Mouse (Mus musculus): Measurements from ENCODE around the gene Cask. TPM values are rescaled to one million over a fixed set of nuclear protein-coding genes. Genes with fewer than 3 reads are reported as not detected.

The Cask gene
- polyA plus RNA-seq, 1 experiment from 2014 or later: 5.0 TPM

GRCm38 (mm10) chrX:13622654-13623053 lies 228.5 kb downstream of the Cask start:
- Histone ChIP-seq H3K36me3 (ENCODE audit: control insufficient read depth, insufficient read depth) (no peaks in the 10 kb centered on the region), H3K4me3 (ENCODE audit: low read length) (no peak overlapping the region), H3K9ac (ENCODE audit: low read length) (no peak overlapping the region), H3K4me2 (ENCODE audit: low read depth, low read length) (no peak overlapping the region), H3K9me3 (replicated peaks; ENCODE audit: control insufficient read depth, low read length) (no peaks in the 10 kb centered on the region), H3K4me1 (ENCODE audit: control insufficient read depth, insufficient read depth, low read length) (no peaks in the 10 kb centered on the region), H3K27me3 (ENCODE audit: control insufficient read depth, insufficient read depth, low read length) (no peaks in the 10 kb centered on the region), H3K27ac (ENCODE audit: low read length) (no peak overlapping the region)
- no peak for ATAC-seq (replicated peaks; ENCODE audit: extremely low read depth, insufficient read depth, low FRiP score)
- WGBS: 77% methylated on average over 5 of the region's 5 CpGs

- H3K27me3 ChIP-seq (ENCODE audit: control insufficient read depth, insufficient read depth, low read length): no peaks in the 10 kb centered on the region
- H3K4me3 ChIP-seq (ENCODE audit: low read length): no peak overlapping the region
- H3K9me3 ChIP-seq (replicated peaks; ENCODE audit: control insufficient read depth, low read length): no peaks in the 10 kb centered on the region
- 56% methylated on average over 4 of the region's 4 CpGs for WGBS
- ATAC-seq (replicated peaks; ENCODE audit: extremely low read depth, insufficient read depth, low FRiP score): no peak
- no peaks in the 10 kb centered on the region for H3K36me3 ChIP-seq (ENCODE audit: control insufficient read depth, insufficient read depth)
- H3K4me2 ChIP-seq (ENCODE audit: low read depth, low read length): no peak overlapping the region
- H3K4me1 ChIP-seq (ENCODE audit: control insufficient read depth, insufficient read depth, low read length): no peaks in the 10 kb centered on the region
- H3K9ac ChIP-seq (ENCODE audit: low read length): no peak overlapping the region
- no peak overlapping the region for H3K27ac ChIP-seq (ENCODE audit: low read length)
Measured at GRCm38 (mm10) chrX:13621473-13621872, 229.7 kb downstream of the Cask start.

GRCm38 (mm10) chrX:13618476-13618875 lies 232.7 kb downstream of the Cask start:
- Histone ChIP-seq H3K4me1 (ENCODE audit: control insufficient read depth, insufficient read depth, low read length) (no peaks in the 10 kb centered on the region), H3K27me3 (ENCODE audit: control insufficient read depth, insufficient read depth, low read length) (no peaks in the 10 kb centered on the region), H3K4me2 (ENCODE audit: low read depth, low read length) (no peak overlapping the region), H3K9ac (ENCODE audit: low read length) (no peak overlapping the region), H3K4me3 (ENCODE audit: low read length) (no peak overlapping the region), H3K27ac (ENCODE audit: low read length) (no peak overlapping the region), H3K9me3 (replicated peaks; ENCODE audit: control insufficient read depth, low read length) (no peaks in the 10 kb centered on the region), H3K36me3 (ENCODE audit: control insufficient read depth, insufficient read depth) (no peaks in the 10 kb centered on the region)
- no peak for ATAC-seq (replicated peaks; ENCODE audit: extremely low read depth, insufficient read depth, low FRiP score)
- WGBS: 68% methylated on average over 4 of the region's 4 CpGs

- H3K27me3 ChIP-seq (ENCODE audit: control insufficient read depth, insufficient read depth, low read length): no peaks in the 10 kb centered on the region
- H3K9ac ChIP-seq (ENCODE audit: low read length): no peak overlapping the region
- WGBS: 97% methylated on average over 1 of the region's 1 CpGs
- H3K9me3 ChIP-seq (replicated peaks; ENCODE audit: control insufficient read depth, low read length): no peaks in the 10 kb centered on the region
- ATAC-seq (replicated peaks; ENCODE audit: extremely low read depth, insufficient read depth, low FRiP score): no peak
- no peaks in the 10 kb centered on the region for H3K36me3 ChIP-seq (ENCODE audit: control insufficient read depth, insufficient read depth)
- no peak overlapping the region for H3K4me2 ChIP-seq (ENCODE audit: low read depth, low read length)
- no peak overlapping the region for H3K4me3 ChIP-seq (ENCODE audit: low read length)
- no peaks in the 10 kb centered on the region for H3K4me1 ChIP-seq (ENCODE audit: control insufficient read depth, insufficient read depth, low read length)
- no peak overlapping the region for H3K27ac ChIP-seq (ENCODE audit: low read length)
Measured at GRCm38 (mm10) chrX:13617294-13617693, 233.9 kb downstream of the Cask start.

DNA sequence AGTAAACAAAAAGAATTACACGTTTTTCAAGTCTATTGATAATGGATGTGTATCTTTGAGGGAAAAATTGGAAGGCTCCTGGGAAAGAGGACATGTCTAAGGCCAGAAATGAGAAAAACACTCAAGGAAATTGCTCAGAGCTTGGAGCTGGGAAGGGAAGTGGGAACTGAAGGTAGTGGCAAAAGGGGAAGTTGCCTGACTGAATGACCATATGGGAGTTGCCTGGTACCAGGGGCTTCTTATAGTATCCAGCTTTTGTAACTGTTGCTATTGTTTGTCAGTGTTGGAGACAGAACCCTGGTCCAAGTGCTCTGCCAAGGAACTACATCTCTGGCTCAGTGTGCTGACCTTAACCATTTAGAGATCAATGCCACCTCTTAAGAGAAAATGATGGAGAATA lies 234.4 kb downstream of the Cask start:
- Histone ChIP-seq H3K9ac (ENCODE audit: low read length) (no peak overlapping the region), H3K4me1 (ENCODE audit: control insufficient read depth, insufficient read depth, low read length) (no peaks in the 10 kb centered on the region), H3K27me3 (ENCODE audit: control insufficient read depth, insufficient read depth, low read length) (no peaks in the 10 kb centered on the region), H3K4me2 (ENCODE audit: low read depth, low read length) (no peak overlapping the region), H3K27ac (ENCODE audit: low read length) (no peak overlapping the region), H3K36me3 (ENCODE audit: control insufficient read depth, insufficient read depth) (no peaks in the 10 kb centered on the region), H3K9me3 (replicated peaks; ENCODE audit: control insufficient read depth, low read length) (no peaks in the 10 kb centered on the region), H3K4me3 (ENCODE audit: low read length) (no peak overlapping the region)
- 39% methylated on average over 1 of the region's 1 CpGs for WGBS
- no peak for ATAC-seq (replicated peaks; ENCODE audit: extremely low read depth, insufficient read depth, low FRiP score)

DNA sequence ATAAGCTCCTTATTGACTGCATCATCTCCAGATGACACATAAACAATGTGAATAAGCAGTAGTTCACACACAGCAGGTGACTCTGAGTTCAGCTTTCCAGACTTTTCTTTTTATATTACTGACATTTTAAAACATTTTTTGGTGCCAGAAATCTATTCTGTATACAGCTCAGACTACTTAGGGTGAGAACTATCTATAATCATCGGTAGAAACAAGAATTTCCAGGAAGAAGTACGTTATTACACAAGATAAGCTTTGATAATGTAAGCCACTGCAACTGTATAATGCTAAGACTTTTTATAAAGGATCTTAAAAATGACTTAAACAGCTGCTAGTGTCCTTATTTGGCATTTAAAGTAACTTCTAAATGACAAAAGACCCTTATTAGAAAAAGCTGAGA lies 239.1 kb downstream of the Cask start:
- Histone ChIP-seq H3K4me1 (ENCODE audit: control insufficient read depth, insufficient read depth, low read length) (no peaks in the 10 kb centered on the region), H3K27ac (ENCODE audit: low read length) (no peak overlapping the region), H3K4me2 (ENCODE audit: low read depth, low read length) (no peak overlapping the region), H3K36me3 (ENCODE audit: control insufficient read depth, insufficient read depth) (no peaks in the 10 kb centered on the region), H3K9ac (ENCODE audit: low read length) (no peak overlapping the region), H3K4me3 (ENCODE audit: low read length) (no peak overlapping the region), H3K27me3 (ENCODE audit: control insufficient read depth, insufficient read depth, low read length) (no peaks in the 10 kb centered on the region), H3K9me3 (replicated peaks; ENCODE audit: control insufficient read depth, low read length) (0 out of 2 replicates have a peak, but pooled peaks cover 2% of the 10 kb centered on the region)
- whole genome bisulfite sequencing: 43% methylated on average over 2 of the region's 2 CpGs
- ATAC-seq (replicated peaks; ENCODE audit: extremely low read depth, insufficient read depth, low FRiP score): no peak

DNA sequence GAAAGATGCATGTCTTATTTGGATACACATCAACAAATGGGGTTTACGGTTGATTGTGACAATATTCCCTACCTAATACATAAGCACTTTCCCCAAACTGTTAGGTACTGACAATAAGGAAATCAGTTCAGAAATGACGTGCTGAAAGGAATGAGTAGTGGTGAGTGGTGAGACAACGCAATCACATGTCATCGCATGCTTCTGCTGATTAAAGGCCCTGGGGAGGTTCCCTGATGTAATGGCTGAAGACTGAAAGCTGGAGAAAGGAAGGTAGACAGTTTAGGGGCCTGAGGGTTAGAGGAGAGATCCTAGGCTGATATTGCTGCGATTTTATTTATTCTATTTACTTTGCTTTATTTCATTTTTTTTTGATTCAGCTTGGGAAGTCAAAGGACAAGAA lies 240.1 kb downstream of the Cask start:
- no peak overlapping the region for H3K9ac ChIP-seq (ENCODE audit: low read length)
- no peak overlapping the region for H3K4me2 ChIP-seq (ENCODE audit: low read depth, low read length)
- H3K4me1 ChIP-seq (ENCODE audit: control insufficient read depth, insufficient read depth, low read length): no peaks in the 10 kb centered on the region
- no peaks in the 10 kb centered on the region for H3K27me3 ChIP-seq (ENCODE audit: control insufficient read depth, insufficient read depth, low read length)
- ATAC-seq (replicated peaks; ENCODE audit: extremely low read depth, insufficient read depth, low FRiP score): no peak
- H3K9me3 ChIP-seq (replicated peaks; ENCODE audit: control insufficient read depth, low read length): 0 out of 2 replicates have a peak, but pooled peaks cover 2% of the 10 kb centered on the region
- WGBS: 64% methylated on average over 5 of the region's 5 CpGs
- H3K36me3 ChIP-seq (ENCODE audit: control insufficient read depth, insufficient read depth): no peaks in the 10 kb centered on the region
- H3K27ac ChIP-seq (ENCODE audit: low read length): no peak overlapping the region
- H3K4me3 ChIP-seq (ENCODE audit: low read length): no peak overlapping the region

- H3K9me3 ChIP-seq (replicated peaks; ENCODE audit: control insufficient read depth, low read length): 0 out of 2 replicates have a peak, but pooled peaks cover 2% of the 10 kb centered on the region
- H3K36me3 ChIP-seq (ENCODE audit: control insufficient read depth, insufficient read depth): no peaks in the 10 kb centered on the region
- no peak overlapping the region for H3K27ac ChIP-seq (ENCODE audit: low read length)
- no peak overlapping the region for H3K9ac ChIP-seq (ENCODE audit: low read length)
- no peak overlapping the region for H3K4me2 ChIP-seq (ENCODE audit: low read depth, low read length)
- no peak overlapping the region for H3K4me3 ChIP-seq (ENCODE audit: low read length)
- ATAC-seq (replicated peaks; ENCODE audit: extremely low read depth, insufficient read depth, low FRiP score): no peak
- no peaks in the 10 kb centered on the region for H3K4me1 ChIP-seq (ENCODE audit: control insufficient read depth, insufficient read depth, low read length)
- WGBS: 66% methylated on average over 3 of the region's 3 CpGs
- H3K27me3 ChIP-seq (ENCODE audit: control insufficient read depth, insufficient read depth, low read length): no peaks in the 10 kb centered on the region
Measured at GRCm38 (mm10) chrX:13607752-13608151, 243.4 kb downstream of the Cask start.

- Histone ChIP-seq H3K27ac (ENCODE audit: low read length) (no peak overlapping the region), H3K9me3 (replicated peaks; ENCODE audit: control insufficient read depth, low read length) (0 out of 2 replicates have a peak, but pooled peaks cover 2% of the 10 kb centered on the region), H3K36me3 (ENCODE audit: control insufficient read depth, insufficient read depth) (no peaks in the 10 kb centered on the region), H3K4me1 (ENCODE audit: control insufficient read depth, insufficient read depth, low read length) (no peaks in the 10 kb centered on the region), H3K9ac (ENCODE audit: low read length) (no peak overlapping the region), H3K4me2 (ENCODE audit: low read depth, low read length) (no peak overlapping the region), H3K27me3 (ENCODE audit: control insufficient read depth, insufficient read depth, low read length) (no peaks in the 10 kb centered on the region), H3K4me3 (ENCODE audit: low read length) (no peak overlapping the region)
- ATAC-seq (replicated peaks; ENCODE audit: extremely low read depth, insufficient read depth, low FRiP score): no peak
- WGBS: 41% methylated on average over 3 of the region's 3 CpGs
Measured at GRCm38 (mm10) chrX:13606741-13607140, 244.4 kb downstream of the Cask start.

DNA sequence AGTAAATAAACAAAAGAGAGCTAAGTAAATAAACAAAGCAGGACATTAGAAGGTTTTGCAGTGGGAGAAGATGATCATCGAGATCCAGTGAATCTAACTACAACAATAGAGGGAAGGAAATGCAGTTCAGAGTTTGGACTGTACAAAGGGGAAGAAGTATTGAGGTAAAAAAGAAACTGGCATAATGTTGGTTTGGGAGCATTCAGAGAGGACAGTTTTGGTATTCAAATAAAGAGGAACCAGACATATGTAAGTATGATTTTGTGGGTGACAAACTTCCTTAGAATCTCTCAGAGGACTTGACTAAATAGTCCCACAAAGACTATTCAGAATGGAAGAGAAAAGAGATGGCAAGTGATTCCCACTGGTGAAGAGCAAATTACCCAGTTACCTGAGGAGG lies 251.2 kb downstream of the Cask start:
- Histone ChIP-seq H3K9ac (ENCODE audit: low read length) (no peak overlapping the region), H3K27me3 (ENCODE audit: control insufficient read depth, insufficient read depth, low read length) (no peaks in the 10 kb centered on the region), H3K36me3 (ENCODE audit: control insufficient read depth, insufficient read depth) (no peaks in the 10 kb centered on the region), H3K9me3 (replicated peaks; ENCODE audit: control insufficient read depth, low read length) (no peaks in the 10 kb centered on the region), H3K4me1 (ENCODE audit: control insufficient read depth, insufficient read depth, low read length) (no peaks in the 10 kb centered on the region), H3K4me3 (ENCODE audit: low read length) (no peak overlapping the region), H3K4me2 (ENCODE audit: low read depth, low read length) (no peak overlapping the region), H3K27ac (ENCODE audit: low read length) (no peak overlapping the region)
- ATAC-seq (replicated peaks; ENCODE audit: extremely low read depth, insufficient read depth, low FRiP score): no peak
- 52% methylated on average over 1 of the region's 1 CpGs for WGBS
